Mouse (Mus musculus) limb, embryonic 10.5 days (tissue): ENCODE measurements around the gene Pafah1b1. TPM values are rescaled to one million over a fixed set of nuclear protein-coding genes. Genes with fewer than 3 reads are reported as not detected.
A peak's percentile ranks its signal among the peaks of the same experiment; 100 is the strongest.

Experiments used
- DNase-seq: peaks from one replicate; pipeline ENCODE4 v3.0.0-alpha.2; 2017; ENCODE audit warnings: low spot score
- H3K27ac ChIP-seq: fragments of 300-500 bp; sonication (generic); 2 replicates; pipeline ENCODE4 v1.5.1; 2016; ENCODE audit warnings: mild to moderate bottlenecking
- H3K27me3 ChIP-seq: fragments of 300-500 bp; sonication (generic); 2 replicates; pipeline ENCODE4 v1.6.1; 2016; ENCODE audit warnings: low read depth, mild to moderate bottlenecking; ENCODE audit not compliant: poor library complexity, severe bottlenecking
- H3K36me3 ChIP-seq: fragments of 300-500 bp; sonication (generic); 2 replicates; pipeline ENCODE4 v1.6.1; 2016; ENCODE audit warnings: mild to moderate bottlenecking, moderate library complexity
- H3K4me1 ChIP-seq: fragments of 300-500 bp; sonication (generic); 2 replicates; pipeline ENCODE4 v1.6.1; 2016
- H3K4me3 ChIP-seq: fragments of 300-500 bp; sonication (generic); 2 replicates; pipeline ENCODE4 v1.5.1; 2016; ENCODE audit warnings: mild to moderate bottlenecking, moderate library complexity
- H3K9me3 ChIP-seq: fragments of 300-500 bp; sonication (generic); replicated peaks from 2 replicates; pipeline ENCODE4 v1.6.1; 2016; ENCODE audit warnings: mild to moderate bottlenecking
- WGBS: fragments of 180-500 bp; shearing (Covaris S2); methylation state at CpG from one replicate; pipeline ENCODE4 v1.1.7; 2016; 5-methylcytosine and 5-hydroxymethylcytosine counted together
- polyA plus RNA-seq: library from polyadenylated mRNA; unstranded; fragments of >200 nt; fragmentation: Nextera tagmentation; extraction: Ambion mirVana; gene quantifications from 2 replicates; pipeline ENCODE4 v1.2.1, GENCODE M21; 2016

Gene Pafah1b1
- polyA plus RNA-seq, result 46.0 and 49.9 TPM in 2 replicates

DNA sequence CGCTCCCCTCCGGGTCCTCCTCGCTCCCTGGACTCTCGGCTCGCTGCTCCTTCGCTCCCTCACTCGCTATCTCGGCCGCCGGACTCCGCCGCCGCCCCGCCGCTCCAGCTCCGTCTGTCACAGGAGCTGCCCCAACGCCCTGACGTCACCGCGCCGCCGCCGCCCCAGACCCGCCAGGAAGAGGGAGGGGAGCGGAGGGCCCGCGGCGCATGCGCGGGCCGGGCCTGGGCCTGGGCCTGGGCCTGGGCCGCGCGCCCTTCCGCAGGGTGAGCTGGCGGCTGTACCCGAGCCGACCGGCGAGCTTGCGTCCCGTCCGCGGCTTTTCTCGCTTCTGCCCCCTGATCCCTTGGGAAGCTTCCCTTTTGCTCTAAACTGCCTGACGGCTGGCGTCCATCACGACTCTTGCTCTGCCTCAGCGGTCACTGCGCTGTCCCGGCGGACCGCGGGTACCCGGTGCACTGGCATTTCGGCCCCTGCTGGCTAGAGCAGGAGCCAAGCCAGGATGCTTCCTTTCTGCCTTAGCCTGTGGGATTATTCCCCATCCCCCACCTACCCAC, at the start of gene Pafah1b1:
Pafah1b1 (minus strand) TSS at position 436 of the 557 bp plus-strand sequence.
- Histone ChIP-seq H3K36me3 (no peaks in the 10 kb centered on the region), H3K4me1 (peaks cover 24% of the 10 kb centered on the region), H3K27me3 (no peaks in the 10 kb centered on the region), H3K4me3 (peak within 1 kb of the TSS; percentile 93), H3K9me3 (no peaks in the 10 kb centered on the region), H3K27ac (peak within 1 kb of the TSS; percentile 100)
- peak; percentile 97 for DNase-seq
- WGBS, result under 1% methylated on average over 55 of the region's 56 CpGs

DNA sequence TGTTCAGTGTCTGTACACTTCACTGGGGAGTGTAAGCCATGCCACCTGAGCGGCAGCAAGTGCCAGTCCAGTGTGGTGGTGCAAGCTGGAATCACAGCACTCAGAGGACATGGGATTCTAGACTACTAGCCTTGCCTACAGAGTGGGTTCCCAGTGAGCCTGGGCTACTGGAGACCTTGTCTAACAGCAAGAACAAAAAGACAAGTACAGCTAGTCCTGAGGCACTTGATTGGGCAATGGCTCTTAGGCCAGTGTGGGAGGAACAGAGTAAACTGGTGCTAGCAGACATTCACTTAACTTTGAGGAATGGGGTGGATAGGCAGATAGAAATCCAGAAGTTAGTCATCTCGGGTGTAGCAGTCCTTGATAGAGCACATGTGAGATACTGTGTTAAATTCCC, 47.9 kb upstream of the Pafah1b1 start:
- peaks cover 47% of the 10 kb centered on the region for H3K36me3 ChIP-seq
- no peaks in the 10 kb centered on the region for H3K9me3 ChIP-seq
- H3K27ac ChIP-seq, result no peak overlapping the region
- DNase-seq, result no peak
- WGBS, result 92% methylated on average over 2 of the region's 2 CpGs
- no peaks in the 10 kb centered on the region for H3K27me3 ChIP-seq
- no peak overlapping the region for H3K4me3 ChIP-seq
- peaks cover 9% of the 10 kb centered on the region for H3K4me1 ChIP-seq

- H3K36me3 ChIP-seq, result peaks cover 39% of the 10 kb centered on the region
- H3K4me1 ChIP-seq, result peaks cover 9% of the 10 kb centered on the region
- H3K27me3 ChIP-seq, result no peaks in the 10 kb centered on the region
- H3K4me3 ChIP-seq, result peak overlapping the region; percentile 84
- no peaks in the 10 kb centered on the region for H3K9me3 ChIP-seq
- peak overlapping the region; percentile 96; the same call in 1 of the 2 replicates for H3K27ac ChIP-seq
- no peak for DNase-seq
- WGBS, result 69% methylated on average over 4 of the region's 4 CpGs
Observed at GRCm38 (mm10) chr11:74771650-74772049, 47.2 kb upstream of the Pafah1b1 start.

- H3K27me3 ChIP-seq, result no peaks in the 10 kb centered on the region
- peak overlapping the region; percentile 96 for H3K27ac ChIP-seq
- H3K4me1 ChIP-seq, result peaks cover 9% of the 10 kb centered on the region
- H3K4me3 ChIP-seq, result peak overlapping the region; percentile 84
- peaks cover 35% of the 10 kb centered on the region for H3K36me3 ChIP-seq
- H3K9me3 ChIP-seq, result no peaks in the 10 kb centered on the region
- peak; percentile 42 for DNase-seq
- WGBS, result 15% methylated on average over 8 of the region's 8 CpGs
Observed at GRCm38 (mm10) chr11:74771234-74771633, 46.8 kb upstream of the Pafah1b1 start.

DNA sequence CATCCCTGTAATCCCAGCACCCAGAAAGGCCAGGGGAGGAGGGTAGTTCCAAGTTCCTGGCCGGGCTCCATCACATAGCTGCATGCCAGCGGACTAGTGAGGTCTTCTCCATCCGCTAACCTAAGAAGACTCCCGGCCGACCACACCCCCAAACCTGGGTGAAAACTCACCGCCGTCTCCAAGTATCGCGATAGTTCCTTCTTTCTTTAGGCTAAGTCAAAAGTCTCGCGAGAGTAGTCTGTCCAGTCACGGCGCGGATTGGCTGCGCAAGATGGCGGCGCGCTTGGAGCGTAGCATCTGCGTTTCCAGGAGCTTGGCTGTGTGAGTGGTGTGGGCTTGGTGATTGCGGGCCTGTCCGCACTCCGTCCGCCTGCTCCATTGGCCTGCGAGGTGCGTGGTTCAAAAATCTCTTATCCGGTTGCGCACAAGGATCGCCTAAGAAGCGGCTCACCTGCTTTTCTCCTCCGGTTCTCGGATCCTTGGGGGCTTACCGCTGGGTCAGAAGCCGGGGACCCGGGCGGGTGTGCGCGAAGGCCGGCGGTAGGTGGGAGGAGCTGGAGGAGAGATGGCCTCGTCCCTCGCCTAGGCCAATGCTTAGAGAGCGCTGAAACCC, 46.2 kb upstream of the Pafah1b1 start, which contains the start of gene Mettl16:
Mettl16 (plus strand) TSS at position 236 of the 613 bp plus-strand sequence.
- H3K27ac ChIP-seq, result peak within 1 kb of the TSS; percentile 96
- DNase-seq, result peak; percentile 92
- no peaks in the 10 kb centered on the region for H3K27me3 ChIP-seq
- H3K4me1 ChIP-seq, result peaks cover 9% of the 10 kb centered on the region
- H3K4me3 ChIP-seq, result peak within 1 kb of the TSS; percentile 84
- no peaks in the 10 kb centered on the region for H3K9me3 ChIP-seq
- peaks cover 30% of the 10 kb centered on the region for H3K36me3 ChIP-seq
- WGBS, result under 1% methylated on average over 43 of the region's 43 CpGs

DNA sequence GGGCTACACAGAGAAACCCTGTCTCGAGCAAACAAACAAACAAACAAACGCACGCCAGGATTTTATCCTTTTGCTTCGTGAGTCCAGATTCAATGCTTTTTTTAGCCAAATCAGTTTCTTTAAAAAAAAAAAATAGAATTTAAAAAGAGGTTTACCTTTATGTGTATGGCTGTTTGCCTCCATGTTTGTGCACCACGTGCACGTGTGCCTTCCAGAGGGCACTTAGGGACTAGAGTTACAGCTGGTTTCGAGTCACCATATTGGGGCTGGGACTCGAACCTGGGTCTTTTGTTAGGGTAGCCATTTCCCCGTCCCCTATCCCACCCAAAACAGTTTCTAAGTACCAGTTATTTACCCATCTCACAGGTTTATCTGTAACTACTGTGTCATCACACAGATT, 45.6 kb upstream of the Pafah1b1 start:
- peak overlapping the region; percentile 84 for H3K4me3 ChIP-seq
- no peaks in the 10 kb centered on the region for H3K27me3 ChIP-seq
- H3K27ac ChIP-seq, result peak overlapping the region; percentile 96
- 85% methylated on average over 9 of the region's 9 CpGs for WGBS
- H3K9me3 ChIP-seq, result no peaks in the 10 kb centered on the region
- peaks cover 9% of the 10 kb centered on the region for H3K4me1 ChIP-seq
- DNase-seq, result no peak
- peaks cover 23% of the 10 kb centered on the region for H3K36me3 ChIP-seq

DNA sequence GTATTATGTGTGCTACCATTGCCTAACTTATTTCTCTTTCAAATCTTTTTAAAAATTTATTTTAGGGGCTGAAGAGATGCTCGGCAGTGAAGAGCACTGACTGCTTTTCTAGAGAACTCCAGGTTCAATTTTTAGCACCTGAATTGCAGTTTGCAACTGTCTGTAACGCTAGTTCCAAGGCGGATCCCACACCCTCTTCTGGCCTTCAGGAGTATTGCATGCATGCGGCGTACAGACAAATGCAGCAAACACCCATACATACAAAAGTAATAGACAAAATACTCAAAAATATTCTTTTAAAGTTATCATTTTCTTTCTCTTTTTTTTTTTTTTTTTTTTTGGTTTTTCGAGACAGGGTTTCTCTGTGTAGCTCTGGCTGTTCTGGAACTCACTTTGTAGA, 43.6 kb upstream of the Pafah1b1 start:
- WGBS, result 33% methylated on average over 6 of the region's 6 CpGs
- Histone ChIP-seq H3K27me3 (no peaks in the 10 kb centered on the region), H3K27ac (no peak overlapping the region), H3K9me3 (no peaks in the 10 kb centered on the region), H3K4me1 (peaks cover 9% of the 10 kb centered on the region), H3K36me3 (peaks cover 3% of the 10 kb centered on the region), H3K4me3 (no peak overlapping the region)
- DNase-seq, result peak; percentile 53

DNA sequence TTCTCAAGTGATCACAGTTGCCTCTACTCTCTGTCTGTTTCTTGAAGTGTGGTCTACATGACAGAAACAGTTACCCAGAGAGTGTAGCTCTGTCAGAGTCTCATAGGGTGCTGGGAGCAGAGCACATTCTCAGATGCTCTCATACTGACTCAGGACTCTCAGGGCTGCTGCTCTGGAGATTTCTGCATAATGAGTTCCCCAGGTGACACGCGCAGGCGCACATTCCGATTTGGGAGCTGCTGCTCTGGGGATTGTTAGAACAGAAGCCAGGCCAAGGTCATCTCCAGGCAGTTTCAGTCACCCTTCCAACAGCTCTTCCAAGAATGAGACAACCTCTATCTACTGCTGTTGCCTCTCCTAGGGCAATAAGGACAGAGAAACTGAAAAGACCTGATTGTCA, 43.0 kb upstream of the Pafah1b1 start:
- H3K27me3 ChIP-seq, result no peaks in the 10 kb centered on the region
- H3K27ac ChIP-seq, result no peak overlapping the region
- H3K36me3 ChIP-seq, result no peaks in the 10 kb centered on the region
- H3K9me3 ChIP-seq, result no peaks in the 10 kb centered on the region
- DNase-seq, result no peak
- H3K4me1 ChIP-seq, result peaks cover 9% of the 10 kb centered on the region
- WGBS, result 91% methylated on average over 4 of the region's 4 CpGs
- H3K4me3 ChIP-seq, result no peak overlapping the region

- Histone ChIP-seq H3K4me3 (no peak overlapping the region), H3K27ac (no peak overlapping the region), H3K36me3 (no peaks in the 10 kb centered on the region), H3K9me3 (no peaks in the 10 kb centered on the region), H3K27me3 (no peaks in the 10 kb centered on the region), H3K4me1 (no peaks in the 10 kb centered on the region)
- DNase-seq, result no peak
- 87% methylated on average over 10 of the region's 10 CpGs for WGBS
Observed at GRCm38 (mm10) chr11:74763960-74764625, 39.6 kb upstream of the Pafah1b1 start.

GRCm38 (mm10) chr11:74761011-74761705, 36.7 kb upstream of the Pafah1b1 start:
- Histone ChIP-seq H3K27me3 (no peaks in the 10 kb centered on the region), H3K9me3 (no peaks in the 10 kb centered on the region), H3K27ac (no peak overlapping the region), H3K4me1 (no peaks in the 10 kb centered on the region), H3K36me3 (no peaks in the 10 kb centered on the region), H3K4me3 (no peak overlapping the region)
- DNase-seq, result no peak
- 74% methylated on average over 12 of the region's 12 CpGs for WGBS

- DNase-seq, result no peak
- no peak overlapping the region for H3K27ac ChIP-seq
- H3K4me3 ChIP-seq, result no peak overlapping the region
- H3K36me3 ChIP-seq, result no peaks in the 10 kb centered on the region
- no peaks in the 10 kb centered on the region for H3K27me3 ChIP-seq
- H3K9me3 ChIP-seq, result no peaks in the 10 kb centered on the region
- H3K4me1 ChIP-seq, result 0 out of 2 replicates have a peak, but pooled peaks cover under 1% of the 10 kb centered on the region
- 80% methylated on average over 2 of the region's 2 CpGs for WGBS
Observed at GRCm38 (mm10) chr11:74756631-74757030, 32.2 kb upstream of the Pafah1b1 start.

DNA sequence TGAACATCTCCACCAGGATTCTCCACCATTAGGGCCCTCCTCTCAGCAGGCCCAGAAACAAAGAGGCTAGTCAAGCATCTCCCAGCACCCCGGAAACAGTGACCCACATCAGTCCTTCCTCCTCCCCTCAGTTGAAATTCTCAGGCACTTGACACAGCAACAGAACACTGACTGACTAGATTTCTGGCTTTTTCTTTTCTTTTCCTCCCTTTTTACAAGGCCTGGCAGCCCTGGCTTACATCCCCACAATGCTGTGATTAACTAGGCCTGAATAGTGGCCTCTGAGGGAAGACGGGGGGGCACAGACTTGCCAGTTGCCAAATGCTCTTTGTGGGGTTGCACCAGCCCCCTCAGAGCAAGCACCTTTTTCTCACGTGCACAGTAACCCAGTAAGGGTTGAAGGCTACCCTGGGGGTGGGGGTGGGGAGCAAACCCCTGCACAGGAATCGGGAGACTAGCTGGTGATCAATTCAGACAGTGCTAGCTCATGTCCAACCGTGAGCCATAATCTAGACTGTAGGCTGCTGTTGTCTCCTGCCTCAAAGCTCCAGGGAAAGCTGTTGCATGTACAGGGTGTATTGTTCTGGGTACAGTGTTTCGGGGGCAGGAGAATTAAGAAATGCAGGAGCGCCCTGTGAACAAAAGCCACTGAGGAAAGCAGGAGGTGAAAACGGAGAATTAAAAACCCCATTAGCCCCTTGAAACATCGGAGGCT, 27.0 kb upstream of the Pafah1b1 start:
- DNase-seq, result no peak
- H3K4me3 ChIP-seq, result no peak overlapping the region
- H3K27me3 ChIP-seq, result no peaks in the 10 kb centered on the region
- peak overlapping the region; percentile 53; the same call in 1 of the 2 replicates for H3K27ac ChIP-seq
- no peaks in the 10 kb centered on the region for H3K9me3 ChIP-seq
- peaks cover 13% of the 10 kb centered on the region for H3K4me1 ChIP-seq
- H3K36me3 ChIP-seq, result no peaks in the 10 kb centered on the region
- 76% methylated on average over 9 of the region's 9 CpGs for WGBS
